Mouse (Mus musculus) erythroblast, embryonic 14.5 days (primary cell): ENCODE results near the gene Elavl4.
A peak's percentile ranks its signal among the peaks of the same experiment; 100 is the strongest.

Experiments
- GATA1 ChIP-seq: IDR thresholded peaks from 2 replicates; pipeline ENCODE4 v1.6.1; 2012; ENCODE audit warnings: low read length, inconsistent platforms, mixed read lengths
- TAL1 ChIP-seq: IDR thresholded peaks from 3 replicates; pipeline ENCODE4 v1.6.1; 2012; ENCODE audit warnings: low read length, inconsistent platforms, mixed read lengths

- TF ChIP-seq TAL1 (peak; percentile 22; the same call in 1 of the 3 replicates), GATA1 (no peak)
Observed at GRCm38 (mm10) chr4:110229652-110230051, 122.1 kb downstream of the Elavl4 start.
